ENCODE assay signal across 8 mouse cellular contexts in genomic region chr10:13475121-13475520, GRCm38 (mm10). TPM values are rescaled to one million over a fixed set of nuclear protein-coding genes. Genes with fewer than 3 reads are reported as not detected.
DNase-seq lines count a peak whose midpoint lies in the region; ATAC-seq lines count a peak whose summit lies in the region.

No protein-coding gene starts in this region.

- no peak overlapping the region for H3K4me3 ChIP-seq in kidney, embryonic 16.5 days (ENCODE audit: low read length)
- H3K4me3 ChIP-seq in intestine, embryonic 15.5 days (replicated peaks), result no peak overlapping the region; the same call in 1 of the 2 replicates

- no peak for DNase-seq in kidney, adult 11 months
- peak; percentile 18 for DNase-seq in brain, adult 2 months (ENCODE audit: low read depth, low spot score)
- peak; percentile 10 for DNase-seq in splenic B cell, adult 2 months (ENCODE audit: low read depth, low spot score)
- no peak for DNase-seq in right cerebral cortex, postnatal 10 days (ENCODE audit: low spot score in 2 of 2)
- DNase-seq in left cerebral cortex, adult 11 months (ENCODE audit: low spot score), result no peak
- DNase-seq in right cerebral cortex, adult 18-20 months, result no peak

- no peaks in the 10 kb centered on the region for H3K9me3 ChIP-seq in kidney, embryonic 16.5 days (ENCODE audit: low read length)
- no peaks in the 10 kb centered on the region for H3K9me3 ChIP-seq in intestine, embryonic 15.5 days

- peaks cover 9% of the 10 kb centered on the region for H3K27me3 ChIP-seq in kidney, embryonic 16.5 days (ENCODE audit: insufficient read depth, low read length)
- H3K27me3 ChIP-seq in intestine, embryonic 15.5 days (replicated peaks), result no peaks in the 10 kb centered on the region
- H3K27me3 ChIP-seq in splenic B cell, adult 2 months (ENCODE audit: control insufficient read depth, insufficient read depth, low read length, poor library complexity, severe bottlenecking), result no peaks in the 10 kb centered on the region

- H3K36me3 ChIP-seq in kidney, embryonic 16.5 days (ENCODE audit: insufficient read depth, low read length), result no peaks in the 10 kb centered on the region
- H3K36me3 ChIP-seq in intestine, embryonic 15.5 days, result no peaks in the 10 kb centered on the region
- no peaks in the 10 kb centered on the region for H3K36me3 ChIP-seq in splenic B cell, adult 2 months (ENCODE audit: control insufficient read depth, insufficient read depth, low read length, poor library complexity, severe bottlenecking)

- WGBS in kidney, embryonic 16.5 days, result 39% methylated on average over 7 of the region's 7 CpGs
- WGBS in intestine, embryonic 15.5 days, result 40% methylated on average over 7 of the region's 7 CpGs

- H3K9ac ChIP-seq in kidney, embryonic 16.5 days (replicated peaks; ENCODE audit: low read length), result no peak overlapping the region
- no peak overlapping the region for H3K9ac ChIP-seq in intestine, embryonic 15.5 days

- H3K4me2 ChIP-seq in kidney, embryonic 16.5 days (replicated peaks; ENCODE audit: low read depth, low read length), result peak overlapping the region; percentile 94
- H3K4me2 ChIP-seq in intestine, embryonic 15.5 days (replicated peaks), result peak overlapping the region; percentile 98

- ATAC-seq in kidney, embryonic 16.5 days (ENCODE audit: low FRiP score, low TSS enrichment), result no peak
- no peak for ATAC-seq in intestine, embryonic 15.5 days

- H3K27ac ChIP-seq in kidney, embryonic 16.5 days (ENCODE audit: low read length), result no peak overlapping the region
- H3K27ac ChIP-seq in intestine, embryonic 15.5 days, result no peak overlapping the region

- no peaks in the 10 kb centered on the region for H3K4me1 ChIP-seq in kidney, embryonic 16.5 days (ENCODE audit: insufficient read depth, low read length)
- H3K4me1 ChIP-seq in intestine, embryonic 15.5 days (replicated peaks), result peaks cover 15% of the 10 kb centered on the region; the same call in 1 of the 2 replicates

RNA-seq across cellular contexts. Expression of gene Phactr2, which starts 0.9 kb away (rescaled TPM):
- polyA plus RNA-seq in kidney, embryonic 16.5 days (2015; fragmentation: Nextera tagmentation; extraction: Ambion mirVana), result 20.7 and 26.9 TPM in 2 replicates
- 17.5 and 18.7 TPM in 2 replicates for polyA plus RNA-seq in intestine, embryonic 15.5 days (2015; fragmentation: Nextera tagmentation; extraction: Ambion mirVana)

RNA-seq across cellular contexts. Expression of gene Fuca2, which starts 24.2 kb away (rescaled TPM):
- 118 and 127 TPM in 2 replicates for polyA plus RNA-seq in kidney, embryonic 16.5 days (2015; fragmentation: Nextera tagmentation; extraction: Ambion mirVana)
- 134 and 140 TPM in 2 replicates for polyA plus RNA-seq in intestine, embryonic 15.5 days (2015; fragmentation: Nextera tagmentation; extraction: Ambion mirVana)

Comparison
In these comparisons a context has a peak if more than half of its experiments do, and no peak if none do; other contexts are left out.
1. DNase-seq: peak in brain, adult 2 months (single experiment) and splenic B cell, adult 2 months (single experiment); none in kidney, adult 11 months (single experiment), right cerebral cortex, postnatal 10 days (0 of 2), left cerebral cortex, adult 11 months (single experiment) and right cerebral cortex, adult 18-20 months (single experiment).